Mouse (Mus musculus) olfactory bulb, adult 2 months (tissue): ENCODE data around the gene Tspan4.

Source experiments
- CTCF ChIP-seq: fragments of 200-500 bp; IDR thresholded peaks from 2 replicates; pipeline ENCODE4 v1.5.1; 2012; ENCODE audit warnings: low read depth, mild to moderate bottlenecking, low read length, moderate library complexity; ENCODE audit not compliant: insufficient read depth
- POLR2A ChIP-seq: fragments of 200-500 bp; IDR thresholded peaks from 2 replicates; pipeline ENCODE4 v1.6.1; 2012; ENCODE audit warnings: mild to moderate bottlenecking, low read depth, low read length, moderate library complexity; ENCODE audit not compliant: insufficient read depth

- no peak for TF ChIP-seq POLR2A
- TF ChIP-seq CTCF = no peak
These were observed 880 bp upstream of the Tspan4 start for GRCm38 (mm10) chr7:141474160-141474559.
